Mouse (Mus musculus): ENCODE measurements around the gene 4430402I18Rik. TPM values are rescaled to one million over a fixed set of nuclear protein-coding genes. Genes with fewer than 3 reads are reported as not detected.

The 4430402I18Rik gene
- total RNA-seq, 2 experiments from 2014 or later: not detected

GRCm38 (mm10) chr19:28908186-28908585 lies 59.4 kb downstream of the 4430402I18Rik start:
- ATAC-seq (replicated peaks; ENCODE audit: low FRiP score, poor library complexity, severe bottlenecking): no peak

- no peak for ATAC-seq (replicated peaks; ENCODE audit: low FRiP score, poor library complexity, severe bottlenecking)
Measured at GRCm38 (mm10) chr19:28903536-28904119, 64.0 kb downstream of the 4430402I18Rik start.

GRCm38 (mm10) chr19:28902806-28903205 lies 64.8 kb downstream of the 4430402I18Rik start:
- no peak for ATAC-seq (replicated peaks; ENCODE audit: low FRiP score, poor library complexity, severe bottlenecking)

GRCm38 (mm10) chr19:28902111-28902510 lies 65.5 kb downstream of the 4430402I18Rik start:
- no peak for ATAC-seq (replicated peaks; ENCODE audit: low FRiP score, poor library complexity, severe bottlenecking)

- no peak for ATAC-seq (replicated peaks; ENCODE audit: low FRiP score, poor library complexity, severe bottlenecking)
Measured at GRCm38 (mm10) chr19:28900771-28901170, 66.8 kb downstream of the 4430402I18Rik start.

- ATAC-seq (replicated peaks; ENCODE audit: low FRiP score, poor library complexity, severe bottlenecking): no peak
Measured at GRCm38 (mm10) chr19:28897497-28897896, 70.1 kb downstream of the 4430402I18Rik start.

GRCm38 (mm10) chr19:28896639-28897038 lies 71.0 kb downstream of the 4430402I18Rik start:
- ATAC-seq (replicated peaks; ENCODE audit: low FRiP score, poor library complexity, severe bottlenecking): no peak

GRCm38 (mm10) chr19:28891864-28892263 lies 75.7 kb downstream of the 4430402I18Rik start:
- no peak for ATAC-seq (replicated peaks; ENCODE audit: low FRiP score, poor library complexity, severe bottlenecking)

GRCm38 (mm10) chr19:28891238-28891637 lies 76.4 kb downstream of the 4430402I18Rik start:
- no peak for ATAC-seq (replicated peaks; ENCODE audit: low FRiP score, poor library complexity, severe bottlenecking)

- no peak for ATAC-seq (replicated peaks; ENCODE audit: low FRiP score, poor library complexity, severe bottlenecking)
Measured at GRCm38 (mm10) chr19:28889251-28889650, 78.3 kb downstream of the 4430402I18Rik start.

- ATAC-seq (replicated peaks; ENCODE audit: low FRiP score, poor library complexity, severe bottlenecking): no peak
Measured at GRCm38 (mm10) chr19:28888496-28888895, 79.1 kb downstream of the 4430402I18Rik start.

GRCm38 (mm10) chr19:28883126-28883525 lies 84.5 kb downstream of the 4430402I18Rik start:
- ATAC-seq (replicated peaks; ENCODE audit: low FRiP score, poor library complexity, severe bottlenecking): no peak

GRCm38 (mm10) chr19:28879476-28879875 lies 88.1 kb downstream of the 4430402I18Rik start:
- ATAC-seq (replicated peaks; ENCODE audit: low FRiP score, poor library complexity, severe bottlenecking): no peak

GRCm38 (mm10) chr19:28870351-28870750 lies 97.2 kb downstream of the 4430402I18Rik start:
- ATAC-seq (replicated peaks; ENCODE audit: low FRiP score, poor library complexity, severe bottlenecking): no peak

GRCm38 (mm10) chr19:28869251-28869855 lies 98.2 kb downstream of the 4430402I18Rik start:
- ATAC-seq (replicated peaks; ENCODE audit: low FRiP score, poor library complexity, severe bottlenecking): no peak

GRCm38 (mm10) chr19:28865501-28865900 lies 102.1 kb downstream of the 4430402I18Rik start:
- no peak for ATAC-seq (replicated peaks; ENCODE audit: low FRiP score, poor library complexity, severe bottlenecking)

- no peak for ATAC-seq (replicated peaks; ENCODE audit: low FRiP score, poor library complexity, severe bottlenecking)
Measured at GRCm38 (mm10) chr19:28864981-28865380, 102.6 kb downstream of the 4430402I18Rik start.

- no peak for ATAC-seq (replicated peaks; ENCODE audit: low FRiP score, poor library complexity, severe bottlenecking)
Measured at GRCm38 (mm10) chr19:28863626-28864025, 104.0 kb downstream of the 4430402I18Rik start.

- ATAC-seq (replicated peaks; ENCODE audit: low FRiP score, poor library complexity, severe bottlenecking): no peak
Measured at GRCm38 (mm10) chr19:28860246-28860645, 107.4 kb downstream of the 4430402I18Rik start.

- ATAC-seq (replicated peaks; ENCODE audit: low FRiP score, poor library complexity, severe bottlenecking): no peak
Measured at GRCm38 (mm10) chr19:28854831-28855230, 112.8 kb downstream of the 4430402I18Rik start.

GRCm38 (mm10) chr19:28852001-28852400 lies 115.6 kb downstream of the 4430402I18Rik start:
- no peak for ATAC-seq (replicated peaks; ENCODE audit: low FRiP score, poor library complexity, severe bottlenecking)

GRCm38 (mm10) chr19:28850510-28850909 lies 117.1 kb downstream of the 4430402I18Rik start:
- no peak for ATAC-seq (replicated peaks; ENCODE audit: low FRiP score, poor library complexity, severe bottlenecking)

All from erythroblast, adult 5-6 weeks (primary cell).